Mouse (Mus musculus): ENCODE data around the gene Gm26920. TPM values are rescaled to one million over a fixed set of nuclear protein-coding genes. Genes with fewer than 3 reads are reported as not detected.

The Gm26920 gene
- polyA plus RNA-seq, 1 experiment = not detected

GRCm38 (mm10) chr7:30064622-30065021 lies 25.6 kb downstream of the Gm26920 start:
- no peak for DNase-seq
- WGBS = 82% methylated on average over 5 of the region's 5 CpGs
- H3K4me1 ChIP-seq (ENCODE audit: control insufficient read depth, insufficient read depth, low read length) = no peaks in the 10 kb centered on the region
- no peak overlapping the region for H3K4me3 ChIP-seq (replicated peaks; ENCODE audit: extremely low read depth, low read depth, low read length)
- TF ChIP-seq POLR2A (IDR thresholded peaks at IDR 0.05; ENCODE audit: borderline replicate concordance, extremely low read depth, low read depth, low read length) = no peak
- no peak for TF ChIP-seq CTCF (IDR thresholded peaks at IDR 0.05; ENCODE audit: insufficient read depth, low read length)

- TF ChIP-seq POLR2A (IDR thresholded peaks at IDR 0.05; ENCODE audit: borderline replicate concordance, extremely low read depth, low read depth, low read length) = no peak
- TF ChIP-seq CTCF (IDR thresholded peaks at IDR 0.05; ENCODE audit: insufficient read depth, low read length) = no peak
- WGBS = 89% methylated on average over 5 of the region's 5 CpGs
These were observed 27.7 kb downstream of the Gm26920 start for GRCm38 (mm10) chr7:30062478-30062877.

GRCm38 (mm10) chr7:30060341-30060740 lies 29.9 kb downstream of the Gm26920 start:
- no peaks in the 10 kb centered on the region for H3K4me1 ChIP-seq (ENCODE audit: control insufficient read depth, insufficient read depth, low read length)
- H3K4me3 ChIP-seq (replicated peaks; ENCODE audit: extremely low read depth, low read depth, low read length) = no peak overlapping the region
- TF ChIP-seq POLR2A (IDR thresholded peaks at IDR 0.05; ENCODE audit: borderline replicate concordance, extremely low read depth, low read depth, low read length) (no peak), CTCF (IDR thresholded peaks at IDR 0.05; ENCODE audit: insufficient read depth, low read length) (no peak)
- DNase-seq = no peak
- 86% methylated on average over 6 of the region's 6 CpGs for WGBS

More at GRCm38 (mm10) chr7:30062478-30062877, 27.7 kb downstream of the Gm26920 start:
- H3K4me3 ChIP-seq (replicated peaks; ENCODE audit: extremely low read depth, low read depth, low read length) = no peak overlapping the region
- DNase-seq = peak; percentile 9
- no peaks in the 10 kb centered on the region for H3K4me1 ChIP-seq (ENCODE audit: control insufficient read depth, insufficient read depth, low read length)

GRCm38 (mm10) chr7:30053591-30053990 lies 36.6 kb downstream of the Gm26920 start:
- DNase-seq = no peak
- WGBS = 12% methylated on average over 3 of the region's 3 CpGs
- H3K4me3 ChIP-seq (replicated peaks; ENCODE audit: extremely low read depth, low read depth, low read length) = no peak overlapping the region
- TF ChIP-seq POLR2A (IDR thresholded peaks at IDR 0.05; ENCODE audit: borderline replicate concordance, extremely low read depth, low read depth, low read length) = no peak
- no peak for TF ChIP-seq CTCF (IDR thresholded peaks at IDR 0.05; ENCODE audit: insufficient read depth, low read length)
- no peaks in the 10 kb centered on the region; the same call in 1 of the 2 replicates for H3K4me1 ChIP-seq (ENCODE audit: control insufficient read depth, insufficient read depth, low read length)

- H3K4me1 ChIP-seq (ENCODE audit: control insufficient read depth, insufficient read depth, low read length) = no peaks in the 10 kb centered on the region; the same call in 1 of the 2 replicates
- TF ChIP-seq POLR2A (IDR thresholded peaks at IDR 0.05; ENCODE audit: borderline replicate concordance, extremely low read depth, low read depth, low read length) (peak; percentile 69; the same call in 1 of the 2 replicates), CTCF (IDR thresholded peaks at IDR 0.05; ENCODE audit: insufficient read depth, low read length) (no peak)
- WGBS = under 1% methylated on average over 40 of the region's 40 CpGs
- peak within 1 kb of the TSS; percentile 95 for H3K4me3 ChIP-seq (replicated peaks; ENCODE audit: extremely low read depth, low read depth, low read length)
- DNase-seq = peak; percentile 87
These were observed 39.2 kb downstream of the Gm26920 start, which contains the start of gene Zfp14 for GRCm38 (mm10) chr7:30050882-30051548. TSS of gene Zfp14 (minus strand) at chr7:30051380.

- WGBS = 69% methylated on average over 4 of the region's 4 CpGs
- TF ChIP-seq CTCF (IDR thresholded peaks at IDR 0.05; ENCODE audit: insufficient read depth, low read length) (no peak), POLR2A (IDR thresholded peaks at IDR 0.05; ENCODE audit: borderline replicate concordance, extremely low read depth, low read depth, low read length) (no peak)
These were observed 42.1 kb downstream of the Gm26920 start for GRCm38 (mm10) chr7:30048126-30048525.

GRCm38 (mm10) chr7:30044354-30044753 lies 45.9 kb downstream of the Gm26920 start:
- 57% methylated on average over 9 of the region's 9 CpGs for WGBS
- no peak for TF ChIP-seq POLR2A (IDR thresholded peaks at IDR 0.05; ENCODE audit: borderline replicate concordance, extremely low read depth, low read depth, low read length)
- TF ChIP-seq CTCF (IDR thresholded peaks at IDR 0.05; ENCODE audit: insufficient read depth, low read length) = no peak
- H3K4me3 ChIP-seq (replicated peaks; ENCODE audit: extremely low read depth, low read depth, low read length) = no peak overlapping the region
- H3K4me1 ChIP-seq (ENCODE audit: control insufficient read depth, insufficient read depth, low read length) = no peaks in the 10 kb centered on the region
- DNase-seq = no peak

More at GRCm38 (mm10) chr7:30048126-30048525, 42.1 kb downstream of the Gm26920 start:
- H3K4me1 ChIP-seq (ENCODE audit: control insufficient read depth, insufficient read depth, low read length) = no peaks in the 10 kb centered on the region; the same call in 1 of the 2 replicates
- no peak for DNase-seq
- H3K4me3 ChIP-seq (replicated peaks; ENCODE audit: extremely low read depth, low read depth, low read length) = no peak overlapping the region

- Histone ChIP-seq H3K4me1 (ENCODE audit: control insufficient read depth, insufficient read depth, low read length) (no peaks in the 10 kb centered on the region), H3K4me3 (replicated peaks; ENCODE audit: extremely low read depth, low read depth, low read length) (no peak overlapping the region)
- DNase-seq = no peak
- TF ChIP-seq CTCF (IDR thresholded peaks at IDR 0.05; ENCODE audit: insufficient read depth, low read length) = no peak
- no peak for TF ChIP-seq POLR2A (IDR thresholded peaks at IDR 0.05; ENCODE audit: borderline replicate concordance, extremely low read depth, low read depth, low read length)
- 93% methylated on average over 12 of the region's 12 CpGs for WGBS
These were observed 55.9 kb downstream of the Gm26920 start for GRCm38 (mm10) chr7:30034331-30034730.

GRCm38 (mm10) chr7:30031379-30031778 lies 58.8 kb downstream of the Gm26920 start:
- DNase-seq = no peak
- 86% methylated on average over 3 of the region's 3 CpGs for WGBS
- TF ChIP-seq CTCF (IDR thresholded peaks at IDR 0.05; ENCODE audit: insufficient read depth, low read length) (no peak), POLR2A (IDR thresholded peaks at IDR 0.05; ENCODE audit: borderline replicate concordance, extremely low read depth, low read depth, low read length) (no peak)
- H3K4me3 ChIP-seq (replicated peaks; ENCODE audit: extremely low read depth, low read depth, low read length) = no peak overlapping the region
- H3K4me1 ChIP-seq (ENCODE audit: control insufficient read depth, insufficient read depth, low read length) = no peaks in the 10 kb centered on the region

GRCm38 (mm10) chr7:30030677-30031076 lies 59.5 kb downstream of the Gm26920 start:
- 38% methylated on average over 6 of the region's 6 CpGs for WGBS
- TF ChIP-seq CTCF (IDR thresholded peaks at IDR 0.05; ENCODE audit: insufficient read depth, low read length) = no peak
- no peak for TF ChIP-seq POLR2A (IDR thresholded peaks at IDR 0.05; ENCODE audit: borderline replicate concordance, extremely low read depth, low read depth, low read length)
- Histone ChIP-seq H3K4me1 (ENCODE audit: control insufficient read depth, insufficient read depth, low read length) (no peaks in the 10 kb centered on the region), H3K4me3 (replicated peaks; ENCODE audit: extremely low read depth, low read depth, low read length) (no peak overlapping the region)
- DNase-seq = no peak

All from lung, adult 2 months (tissue).